Mouse (Mus musculus) small intestine, adult 10 weeks (tissue): Measurements from ENCODE around the gene Vmn1r227. TPM values are rescaled to one million over a fixed set of nuclear protein-coding genes. Genes with fewer than 3 reads are reported as not detected.

Source experiments
- polyA plus RNA-seq: library from polyadenylated mRNA; stranded (reverse); fragments of 350-450 nt; fragmentation: Illumina TruSeq; extraction: RNeasy Lipid Tissue Mini Kit (QIAGEN cat#74804); gene quantifications from one replicate; pipeline ENCODE4 v1.2.3, GENCODE M21; 2014; ENCODE audit warnings: low replicate concordance

Gene Vmn1r227
- polyA plus RNA-seq, result not detected

DNA sequence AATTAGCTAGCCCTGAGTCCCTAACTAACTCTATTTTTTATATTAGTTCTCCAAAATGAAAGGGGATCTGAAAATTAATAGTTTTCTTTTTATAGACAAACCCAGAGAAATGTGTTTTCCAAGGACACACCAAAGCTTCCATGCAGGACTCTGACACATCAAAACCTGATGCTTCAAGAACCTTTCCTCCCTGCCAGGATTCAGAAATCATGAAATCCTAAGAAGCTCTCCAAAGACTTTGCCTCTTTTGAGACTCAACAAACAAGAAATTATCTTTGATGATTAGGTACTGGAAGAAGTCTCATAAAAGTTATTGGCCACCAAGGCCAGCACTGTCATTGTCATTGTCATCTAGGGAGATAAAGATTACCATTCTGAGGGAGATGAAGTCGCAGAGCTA lies at the start of gene Vmn1r227:
Vmn1r227 (plus strand) TSS at position 301 of the 400 bp plus-strand sequence.

GRCm38 (mm10) chr17:20682543-20682942 lies 47.1 kb upstream of the Vmn1r227 start, which contains the start of gene Vmn1r226:
Gene Vmn1r226, plus strand, starts transcription at chr17:20682843.

DNA sequence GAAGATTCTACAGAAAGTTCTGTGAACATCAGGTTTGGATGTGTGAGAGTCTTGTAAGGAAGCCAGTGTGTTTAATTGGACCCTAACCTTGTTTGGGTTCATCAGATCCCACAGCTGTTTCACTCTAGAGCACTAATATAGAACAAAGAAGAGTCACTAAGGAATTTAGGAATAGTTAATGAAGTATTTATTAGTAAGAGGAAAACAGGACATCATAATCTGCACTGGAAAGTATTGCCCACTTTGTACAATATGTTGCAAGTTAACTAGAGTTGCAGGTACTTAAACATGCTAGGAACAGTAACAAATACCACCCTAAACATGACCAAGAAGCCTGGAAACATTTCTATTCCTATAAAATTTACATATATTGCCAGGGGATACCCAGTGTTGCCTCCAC lies 56.4 kb downstream of the Vmn1r227 start, which contains the start of gene Vmn1r228:
Vmn1r228 (minus strand) TSS at position 101 of the 400 bp plus-strand sequence.

Other genes starting within 250 kb of the Vmn1r227 start
- not detected for gene Vmn2r108, start 248.5 kb upstream of the Vmn1r227 start, polyA plus RNA-seq
- gene Vmn1r225, start 231.7 kb upstream of the Vmn1r227 start, polyA plus RNA-seq, result not detected
- gene Vmn2r109, start 165.1 kb upstream of the Vmn1r227 start, polyA plus RNA-seq, result not detected
- not detected for gene Vmn2r110, start 133.4 kb upstream of the Vmn1r227 start, polyA plus RNA-seq
- not detected for gene Fpr-rs3, start 105.0 kb upstream of the Vmn1r227 start, polyA plus RNA-seq
- gene Vmn1r226, start 47.0 kb upstream of the Vmn1r227 start, polyA plus RNA-seq, result not detected
- gene Vmn1r228, start 56.3 kb downstream of the Vmn1r227 start, polyA plus RNA-seq, result not detected
- not detected for gene Vmn1r229, start 81.7 kb downstream of the Vmn1r227 start, polyA plus RNA-seq
- gene Vmn1r230, start 110.6 kb downstream of the Vmn1r227 start, polyA plus RNA-seq, result not detected
- not detected for gene Vmn1r231, start 175.2 kb downstream of the Vmn1r227 start, polyA plus RNA-seq
- gene Vmn1r232, start 189.9 kb downstream of the Vmn1r227 start, polyA plus RNA-seq, result not detected
- 14.3 TPM for gene Ppp2r1a, start 215.5 kb downstream of the Vmn1r227 start, polyA plus RNA-seq